Mouse (Mus musculus) frontal cortex, adult 2 months (tissue): ENCODE measurements around the gene Zc3h6. TPM values are rescaled to one million over a fixed set of nuclear protein-coding genes. Genes with fewer than 3 reads are reported as not detected.

Experiments used
- polyA plus RNA-seq: library from polyadenylated mRNA; depleted of rRNA; stranded (reverse); fragments of >200 nt; gene quantifications from 2 replicates; pipeline ENCODE4 v1.2.3, GENCODE M21; 2012; rRNA removed

The Zc3h6 gene
- polyA plus RNA-seq, 1 experiment: 7.1 TPM

Other genes with a start within 250 kb of the Zc3h6 start
- gene Tmem87b, start 149.3 kb upstream of the Zc3h6 start, polyA plus RNA-seq: 24.0 and 28.0 TPM in 2 replicates
- 1.6 and 1.9 TPM in 2 replicates for gene Fbln7, start 104.4 kb upstream of the Zc3h6 start, polyA plus RNA-seq
- gene Zc3h8, start 23.3 kb upstream of the Zc3h6 start, polyA plus RNA-seq: 8.4 and 9.3 TPM in 2 replicates
- gene Gm10762, start 323 bp downstream of the Zc3h6 start, polyA plus RNA-seq: 5.1 and 5.3 TPM in 2 replicates
- gene Vinac1, start 80.8 kb downstream of the Zc3h6 start, polyA plus RNA-seq: 0.11 and 0.20 TPM in 2 replicates
- 30.1 and 30.8 TPM in 2 replicates for gene Ttl, start 98.5 kb downstream of the Zc3h6 start, polyA plus RNA-seq
- gene Polr1b, start 133.6 kb downstream of the Zc3h6 start, polyA plus RNA-seq: 27.8 and 29.3 TPM in 2 replicates
- gene Chchd5, start 162.3 kb downstream of the Zc3h6 start, polyA plus RNA-seq: 14.9 and 16.8 TPM in 2 replicates
- 159 and 177 TPM in 2 replicates for gene Slc20a1, start 231.4 kb downstream of the Zc3h6 start, polyA plus RNA-seq